Mouse (Mus musculus): ENCODE results near the gene Phf21a.

DNA sequence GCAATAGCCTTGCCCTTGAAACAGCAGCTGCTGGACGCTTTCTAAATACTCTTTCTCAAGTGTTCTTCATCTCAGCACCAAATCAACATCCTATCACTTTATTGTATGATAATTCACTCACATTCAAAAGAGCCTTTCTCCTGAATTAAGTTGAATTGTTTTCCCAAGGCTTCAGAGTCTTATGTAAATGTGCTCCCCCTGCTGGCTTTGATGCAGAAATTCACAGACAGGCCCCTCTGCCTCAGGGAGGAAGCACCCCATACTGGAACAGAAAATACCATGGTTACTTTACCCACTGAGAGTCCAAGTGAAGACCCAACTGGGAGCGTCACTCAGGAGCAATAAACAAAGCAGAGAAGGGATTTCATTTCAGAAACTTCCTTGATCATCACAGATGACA, 237.9 kb downstream of the Phf21a start:
- TF ChIP-seq CTCF (IDR thresholded peaks at IDR 0.05; ENCODE audit: extremely low read depth, insufficient read length, insufficient replicate concordance, low read depth, low read length): peak; percentile 55; the same call in 1 of the 2 replicates
- no peak for TF ChIP-seq POLR2A (IDR thresholded peaks at IDR 0.05; ENCODE audit: low read depth, low read length)

Data from small intestine, adult 2 months (tissue).